In genomic region chr13:51490195-51490594, GRCm38 (mm10) we compare ENCODE assay signal across 20 mouse cellular contexts.
"Had no signal": no experiment of that assay in that cellular context is flagged by ENCODE, and none has a peak within 500 bp of the region (broad histone marks: within the 10 kb centered on the region; RNA-seq: fewer than 3 reads in every experiment).

No protein-coding gene starts in this region.

- H3K4me2 ChIP-seq: lung, embryonic 15.5 days; midbrain, embryonic 11.5 days; midbrain, embryonic 13.5 days; midbrain, embryonic 15.5 days; neural tube, embryonic 12.5 days had no signal

- H3K36me3 ChIP-seq: lung, embryonic 15.5 days; midbrain, embryonic 13.5 days; midbrain, embryonic 15.5 days; neural tube, embryonic 12.5 days had no signal

- H3K4me3 ChIP-seq: lung, embryonic 15.5 days; megakaryocyte, embryonic 14.5 days; midbrain, embryonic 13.5 days; midbrain, embryonic 15.5 days; neural tube, embryonic 12.5 days had no signal

- ATAC-seq: liver, postnatal 0 days; lung, postnatal 0 days; midbrain, embryonic 13.5 days; midbrain, embryonic 15.5 days had no signal

- H3K27ac ChIP-seq: lung, embryonic 15.5 days; macrophage; midbrain, embryonic 13.5 days; midbrain, embryonic 15.5 days; neural tube, embryonic 12.5 days had no signal

- H3K27me3 ChIP-seq: lung, embryonic 15.5 days; midbrain, embryonic 13.5 days; midbrain, embryonic 15.5 days; neural tube, embryonic 12.5 days had no signal

- H3K9ac ChIP-seq: liver, postnatal 0 days; lung, embryonic 15.5 days; midbrain, embryonic 13.5 days; midbrain, embryonic 15.5 days; neural tube, embryonic 12.5 days had no signal

- H3K9me3 ChIP-seq: lung, embryonic 15.5 days; midbrain, embryonic 13.5 days; midbrain, embryonic 15.5 days; neural tube, embryonic 12.5 days had no signal

- DNase-seq: liver, postnatal 0 days; lung, adult 2 months; lung, postnatal 14 days; lung, postnatal 36 days; retina, postnatal 1 day; right cerebral cortex, adult 18-20 months; right cerebral cortex, postnatal 25 days; right cerebral cortex, postnatal 4 days; spleen, adult 18-20 months; thymus, adult 2 months; thymus, postnatal 25 days; thymus, postnatal 4 days had no signal

- H3K4me1 ChIP-seq: lung, embryonic 15.5 days; megakaryocyte, embryonic 14.5 days; midbrain, embryonic 13.5 days; midbrain, embryonic 15.5 days; neural tube, embryonic 12.5 days had no signal
